ENCODE assay signal across 14 mouse cellular contexts in genomic region chr13:112976720-112977119, GRCm38 (mm10). TPM values are rescaled to one million over a fixed set of nuclear protein-coding genes. Genes with fewer than 3 reads are reported as not detected.
DNase-seq lines count a peak whose midpoint lies in the region; ATAC-seq and TF ChIP-seq lines count a peak whose summit lies in the region.
"Had no signal": no experiment of that assay in that cellular context is flagged by ENCODE, and none has a peak within 500 bp of the region (broad histone marks: within the 10 kb centered on the region; RNA-seq: fewer than 3 reads in every experiment).

No protein-coding gene starts in this region.

- H3K4me1 ChIP-seq in heart, embryonic 12.5 days (replicated peaks) = no peaks in the 10 kb centered on the region
- no peaks in the 10 kb centered on the region for H3K4me1 ChIP-seq in lung, embryonic 14.5 days (ENCODE audit: insufficient read depth)
- no peaks in the 10 kb centered on the region for H3K4me1 ChIP-seq in lung, adult 2 months (ENCODE audit: control insufficient read depth, insufficient read depth, low read length)
- H3K4me1 ChIP-seq in embryonic facial prominence, embryonic 13.5 days = no peaks in the 10 kb centered on the region
- H3K4me1 ChIP-seq in limb, embryonic 15.5 days = no peaks in the 10 kb centered on the region
- no peaks in the 10 kb centered on the region for H3K4me1 ChIP-seq in midbrain, embryonic 14.5 days (ENCODE audit: control insufficient read depth, insufficient read depth, low read length)
- H3K4me1 ChIP-seq: liver, embryonic 13.5 days had no signal

- no peak overlapping the region for H3K4me3 ChIP-seq in heart, embryonic 12.5 days
- no peak overlapping the region for H3K4me3 ChIP-seq in lung, embryonic 14.5 days (ENCODE audit: low read depth, low read length)
- no peak overlapping the region for H3K4me3 ChIP-seq in lung, adult 2 months (replicated peaks; ENCODE audit: extremely low read depth, low read depth, low read length)
- peak overlapping the region; percentile 23; the same call in 1 of the 2 replicates for H3K4me3 ChIP-seq in embryonic facial prominence, embryonic 13.5 days
- no peak overlapping the region for H3K4me3 ChIP-seq in limb, embryonic 15.5 days
- no peak overlapping the region for H3K4me3 ChIP-seq in midbrain, embryonic 14.5 days (replicated peaks; ENCODE audit: low read depth, low read length)
- H3K4me3 ChIP-seq: liver, embryonic 13.5 days had no signal

- DNase-seq in heart, adult 8-10 months (ENCODE audit: low spot score) = no peak
- no peak for DNase-seq in lung, embryonic 14.5 days
- DNase-seq in lung, adult 2 months = no peak
- DNase-seq in midbrain, embryonic 14.5 days = no peak
- no peak for DNase-seq in frontal cortex, postnatal 25 days (ENCODE audit: low spot score in 2 of 2)
- DNase-seq: cerebellum, postnatal 25 days; heart, adult 18-20 months; liver, embryonic 13.5 days; lung, postnatal 4 days had no signal

- H3K36me3 ChIP-seq in heart, embryonic 12.5 days = no peaks in the 10 kb centered on the region
- no peaks in the 10 kb centered on the region for H3K36me3 ChIP-seq in lung, embryonic 14.5 days (ENCODE audit: insufficient read depth)
- no peaks in the 10 kb centered on the region for H3K36me3 ChIP-seq in embryonic facial prominence, embryonic 13.5 days
- no peaks in the 10 kb centered on the region for H3K36me3 ChIP-seq in limb, embryonic 15.5 days
- no peaks in the 10 kb centered on the region for H3K36me3 ChIP-seq in midbrain, embryonic 14.5 days (ENCODE audit: control insufficient read depth, insufficient read depth, low read length)
- H3K36me3 ChIP-seq: liver, embryonic 13.5 days had no signal

- peak overlapping the region; percentile 30 for H3K4me2 ChIP-seq in heart, embryonic 12.5 days
- peak overlapping the region; percentile 43 for H3K4me2 ChIP-seq in lung, embryonic 14.5 days
- peak overlapping the region; percentile 48 for H3K4me2 ChIP-seq in embryonic facial prominence, embryonic 13.5 days
- H3K4me2 ChIP-seq in limb, embryonic 15.5 days = 0 out of 2 replicates have a peak overlapping the region, but pooled peaks have one; percentile 8
- H3K4me2 ChIP-seq in midbrain, embryonic 14.5 days (ENCODE audit: low read length) = no peak overlapping the region
- H3K4me2 ChIP-seq: liver, embryonic 13.5 days had no signal

- TF ChIP-seq POLR2A in lung, adult 2 months (IDR thresholded peaks at IDR 0.05; ENCODE audit: borderline replicate concordance, extremely low read depth, low read depth, low read length) = no peak

- H3K27ac ChIP-seq in heart, embryonic 12.5 days (ENCODE audit: poor library complexity, severe bottlenecking) = no peak overlapping the region
- H3K27ac ChIP-seq in lung, embryonic 14.5 days (ENCODE audit: low read depth) = no peak overlapping the region
- no peak overlapping the region for H3K27ac ChIP-seq in embryonic facial prominence, embryonic 13.5 days
- H3K27ac ChIP-seq in limb, embryonic 15.5 days = no peak overlapping the region
- H3K27ac ChIP-seq in midbrain, embryonic 14.5 days (replicated peaks; ENCODE audit: low read depth, low read length) = no peak overlapping the region
- H3K27ac ChIP-seq: liver, embryonic 13.5 days had no signal

- no peaks in the 10 kb centered on the region for H3K9me3 ChIP-seq in heart, embryonic 12.5 days (replicated peaks)
- no peaks in the 10 kb centered on the region for H3K9me3 ChIP-seq in lung, embryonic 14.5 days (ENCODE audit: low read depth, low read length)
- no peaks in the 10 kb centered on the region for H3K9me3 ChIP-seq in embryonic facial prominence, embryonic 13.5 days
- no peaks in the 10 kb centered on the region for H3K9me3 ChIP-seq in limb, embryonic 15.5 days
- H3K9me3 ChIP-seq in midbrain, embryonic 14.5 days (ENCODE audit: control insufficient read depth, low read length) = no peaks in the 10 kb centered on the region
- H3K9me3 ChIP-seq: liver, embryonic 13.5 days had no signal

- no peak overlapping the region for H3K9ac ChIP-seq in heart, embryonic 12.5 days
- H3K9ac ChIP-seq in lung, embryonic 14.5 days = no peak overlapping the region
- H3K9ac ChIP-seq in embryonic facial prominence, embryonic 13.5 days = no peak overlapping the region
- H3K9ac ChIP-seq in limb, embryonic 15.5 days = no peak overlapping the region
- no peak overlapping the region for H3K9ac ChIP-seq in midbrain, embryonic 14.5 days (replicated peaks; ENCODE audit: low read length)
- H3K9ac ChIP-seq: liver, embryonic 13.5 days had no signal

- peaks cover 42% of the 10 kb centered on the region for H3K27me3 ChIP-seq in heart, embryonic 12.5 days (replicated peaks)
- H3K27me3 ChIP-seq in lung, embryonic 14.5 days (ENCODE audit: insufficient read depth, low read length) = peaks cover 3% of the 10 kb centered on the region; the same call in 1 of the 2 replicates
- H3K27me3 ChIP-seq in embryonic facial prominence, embryonic 13.5 days = peaks cover 24% of the 10 kb centered on the region
- peaks cover 9% of the 10 kb centered on the region for H3K27me3 ChIP-seq in limb, embryonic 15.5 days
- H3K27me3 ChIP-seq in midbrain, embryonic 14.5 days (ENCODE audit: control insufficient read depth, insufficient read depth, low read length) = no peaks in the 10 kb centered on the region

- no peak for ATAC-seq in heart, embryonic 12.5 days (ENCODE audit: insufficient number of reproducible peaks, low FRiP score)
- ATAC-seq in lung, embryonic 14.5 days (ENCODE audit: insufficient read depth) = no peak
- no peak for ATAC-seq in embryonic facial prominence, embryonic 13.5 days (ENCODE audit: insufficient number of reproducible peaks, insufficient read depth, low FRiP score, low TSS enrichment, low read depth)
- no peak for ATAC-seq in limb, embryonic 15.5 days (ENCODE audit: insufficient number of reproducible peaks, low FRiP score, low TSS enrichment, low read depth)
- no peak for ATAC-seq in midbrain, embryonic 14.5 days (ENCODE audit: low FRiP score, low TSS enrichment)
- ATAC-seq: hindbrain, embryonic 16.5 days had no signal

- no peak for TF ChIP-seq CTCF in lung, embryonic 14.5 days (IDR thresholded peaks at IDR 0.05; ENCODE audit: low read depth)
- TF ChIP-seq CTCF in lung, adult 2 months (IDR thresholded peaks at IDR 0.05; ENCODE audit: insufficient read depth, low read length) = no peak

- 39% methylated on average over 10 of the region's 10 CpGs for WGBS in heart, embryonic 12.5 days
- WGBS in lung, embryonic 14.5 days = 36% methylated on average over 10 of the region's 10 CpGs
- 33% methylated on average over 10 of the region's 10 CpGs for WGBS in lung, adult 2 months
- 41% methylated on average over 10 of the region's 10 CpGs for WGBS in embryonic facial prominence, embryonic 13.5 days
- WGBS in limb, embryonic 15.5 days = 37% methylated on average over 10 of the region's 10 CpGs
- WGBS in midbrain, embryonic 14.5 days = 45% methylated on average over 10 of the region's 10 CpGs

RNA-seq across cellular contexts. Expression of gene Ccno, which starts 10.9 kb away (rescaled TPM):
- 0.14 TPM in 1 of 2 replicates, not detected in the other for polyA plus RNA-seq in heart, embryonic 12.5 days (2016; fragmentation: Nextera tagmentation; extraction: Ambion mirVana)
- under 1 TPM in 2 of 4 experiments, not detected in 2; 0.16 to 0.50 TPM for total RNA-seq in heart, adult 8-10 months (2022)
- 5.2 and 5.8 TPM in 2 replicates for polyA plus RNA-seq in lung, embryonic 14.5 days (2014; fragmentation: Nextera tagmentation; extraction: Ambion mirVana)
- 5.9 and 8.4 TPM in 2 replicates for polyA plus RNA-seq in lung, adult 2 months (2012; rRNA removed)
- 0.63 and 1.1 TPM in 2 replicates for polyA plus RNA-seq in embryonic facial prominence, embryonic 13.5 days (2015; fragmentation: Nextera tagmentation; extraction: Ambion mirVana)
- 0.32 and 0.37 TPM in 2 replicates for polyA plus RNA-seq in limb, embryonic 15.5 days (2015; fragmentation: Nextera tagmentation; extraction: Ambion mirVana)
- polyA plus RNA-seq in midbrain, embryonic 14.5 days (2014; fragmentation: Nextera tagmentation; extraction: Ambion mirVana) = 0.57 and 0.58 TPM in 2 replicates

RNA-seq across cellular contexts. Expression of gene Mcidas, which starts 16.9 kb away (rescaled TPM):
- polyA plus RNA-seq in heart, embryonic 12.5 days (2016; fragmentation: Nextera tagmentation; extraction: Ambion mirVana) = not detected in 2 replicates
- total RNA-seq in heart, adult 8-10 months (2022) = not detected
- 1.1 and 2.2 TPM in 2 replicates for polyA plus RNA-seq in lung, embryonic 14.5 days (2014; fragmentation: Nextera tagmentation; extraction: Ambion mirVana)
- polyA plus RNA-seq in lung, adult 2 months (2012; rRNA removed) = 0.47 and 0.66 TPM in 2 replicates
- 0.21 and 0.34 TPM in 2 replicates for polyA plus RNA-seq in embryonic facial prominence, embryonic 13.5 days (2015; fragmentation: Nextera tagmentation; extraction: Ambion mirVana)
- not detected in 2 replicates for polyA plus RNA-seq in limb, embryonic 15.5 days (2015; fragmentation: Nextera tagmentation; extraction: Ambion mirVana)
- polyA plus RNA-seq in midbrain, embryonic 14.5 days (2014; fragmentation: Nextera tagmentation; extraction: Ambion mirVana) = 0.22 and 0.27 TPM in 2 replicates
- total RNA-seq: heart, adult 18-20 months had no signal
- polyA plus RNA-seq: liver, embryonic 13.5 days; testis, adult 2 months had no signal

RNA-seq across cellular contexts. Expression of gene Dhx29, which starts 49.5 kb away (rescaled TPM):
- 18.0 and 19.7 TPM in 2 replicates for polyA plus RNA-seq in heart, embryonic 12.5 days (2016; fragmentation: Nextera tagmentation; extraction: Ambion mirVana)
- total RNA-seq in heart, adult 8-10 months (2022) = 10 to 100 TPM; 14.3 to 15.4 (median 15.1) TPM
- 26.7 and 30.6 TPM in 2 replicates for polyA plus RNA-seq in lung, embryonic 14.5 days (2014; fragmentation: Nextera tagmentation; extraction: Ambion mirVana)
- polyA plus RNA-seq in lung, adult 2 months (2012; rRNA removed) = 3.3 and 5.4 TPM in 2 replicates
- polyA plus RNA-seq in embryonic facial prominence, embryonic 13.5 days (2015; fragmentation: Nextera tagmentation; extraction: Ambion mirVana) = 31.6 and 44.2 TPM in 2 replicates
- 24.9 and 25.0 TPM in 2 replicates for polyA plus RNA-seq in limb, embryonic 15.5 days (2015; fragmentation: Nextera tagmentation; extraction: Ambion mirVana)
- polyA plus RNA-seq in midbrain, embryonic 14.5 days (2014; fragmentation: Nextera tagmentation; extraction: Ambion mirVana) = 29.0 and 30.9 TPM in 2 replicates

RNA-seq across cellular contexts. Expression of gene Mtrex, which starts 49.5 kb away (rescaled TPM):
- polyA plus RNA-seq in heart, embryonic 12.5 days (2016; fragmentation: Nextera tagmentation; extraction: Ambion mirVana) = 58.3 and 60.6 TPM in 2 replicates
- 10 to 100 TPM; 22.1 to 27.2 (median 26.0) TPM for total RNA-seq in heart, adult 8-10 months (2022)
- 82.5 and 83.0 TPM in 2 replicates for polyA plus RNA-seq in lung, embryonic 14.5 days (2014; fragmentation: Nextera tagmentation; extraction: Ambion mirVana)
- polyA plus RNA-seq in lung, adult 2 months (2012; rRNA removed) = 5.0 and 8.2 TPM in 2 replicates
- 74.7 and 78.6 TPM in 2 replicates for polyA plus RNA-seq in embryonic facial prominence, embryonic 13.5 days (2015; fragmentation: Nextera tagmentation; extraction: Ambion mirVana)
- polyA plus RNA-seq in limb, embryonic 15.5 days (2015; fragmentation: Nextera tagmentation; extraction: Ambion mirVana) = 53.8 and 57.4 TPM in 2 replicates
- 51.3 and 69.5 TPM in 2 replicates for polyA plus RNA-seq in midbrain, embryonic 14.5 days (2014; fragmentation: Nextera tagmentation; extraction: Ambion mirVana)

RNA-seq across cellular contexts. Expression of gene Cdc20b, which starts 58.2 kb away (rescaled TPM):
- not detected in 2 replicates for polyA plus RNA-seq in heart, embryonic 12.5 days (2016; fragmentation: Nextera tagmentation; extraction: Ambion mirVana)
- not detected for total RNA-seq in heart, adult 8-10 months (2022)
- 0.28 TPM in 1 of 2 replicates, not detected in the other for polyA plus RNA-seq in lung, embryonic 14.5 days (2014; fragmentation: Nextera tagmentation; extraction: Ambion mirVana)
- 0.27 and 0.54 TPM in 2 replicates for polyA plus RNA-seq in lung, adult 2 months (2012; rRNA removed)
- 0.14 TPM in 1 of 2 replicates, not detected in the other for polyA plus RNA-seq in embryonic facial prominence, embryonic 13.5 days (2015; fragmentation: Nextera tagmentation; extraction: Ambion mirVana)
- not detected in 2 replicates for polyA plus RNA-seq in limb, embryonic 15.5 days (2015; fragmentation: Nextera tagmentation; extraction: Ambion mirVana)
- polyA plus RNA-seq in midbrain, embryonic 14.5 days (2014; fragmentation: Nextera tagmentation; extraction: Ambion mirVana) = 0.13 and 0.75 TPM in 2 replicates
- total RNA-seq: heart, adult 18-20 months had no signal
- polyA plus RNA-seq: liver, embryonic 13.5 days had no signal
